Mouse (Mus musculus) MEL (cell line): ENCODE results near the gene Adamts14. TPM values are rescaled to one million over a fixed set of nuclear protein-coding genes. Genes with fewer than 3 reads are reported as not detected.

Source experiments
- DNase-seq: peaks from one replicate; pipeline ENCODE4 v3.0.0; 2011; ENCODE audit warnings: low read depth, low spot score
- H3K27ac ChIP-seq: 2 replicates; pipeline ENCODE4 v1.5.1; 2012; ENCODE audit warnings: low read depth, mild to moderate bottlenecking, control low read depth, low read length, moderate library complexity; ENCODE audit not compliant: control insufficient read depth
- H3K27me3 ChIP-seq, 2 experiments: fragments of 150-350 bp in 1 of 2; sonication (generic) in 1 of 2; 2 replicates each; pipeline ENCODE4 v1.6.1; 2012; ENCODE audit warnings: low read length in 2 of 2, mild to moderate bottlenecking in 2 of 2, improper control_type of control experiment in 1 of 2, moderate library complexity in 1 of 2; ENCODE audit not compliant: insufficient read depth in 2 of 2, control insufficient read depth in 1 of 2
- H3K36me3 ChIP-seq, 2 experiments: 2 replicates each; pipeline ENCODE4 v1.6.1; 2012 to 2014; ENCODE audit warnings: low read length in 2 of 2, improper control_type of control experiment in 1 of 2, inconsistent platforms in 1 of 2, mild to moderate bottlenecking in 1 of 2; ENCODE audit not compliant: insufficient read depth in 2 of 2, control insufficient read depth in 1 of 2
- H3K4me1 ChIP-seq, 2 experiments: fragments of 150-350 bp in 1 of 2; sonication (generic) in 1 of 2; 2 replicates each; pipeline ENCODE4 v1.6.1; 2012; ENCODE audit warnings: low read length in 2 of 2, improper control_type of control experiment in 1 of 2, mild to moderate bottlenecking in 1 of 2; ENCODE audit not compliant: insufficient read depth in 2 of 2, control insufficient read depth in 1 of 2
- H3K4me3 ChIP-seq, 2 experiments: fragments of 150-350 bp in 1 of 2; sonication (generic) in 1 of 2; 2 replicates each; pipeline ENCODE4 v1.5.1; 2012; ENCODE audit warnings: low read depth in 2 of 2, low read length in 2 of 2, mild to moderate bottlenecking in 2 of 2, moderate library complexity in 2 of 2, control low read depth in 1 of 2, improper control_type of control experiment in 1 of 2; ENCODE audit not compliant: control insufficient read depth in 1 of 2, insufficient read depth in 1 of 2
- H3K79me2 ChIP-seq: 2 replicates; pipeline ENCODE4 v1.6.1; 2012; ENCODE audit warnings: mild to moderate bottlenecking, low read length, moderate library complexity; ENCODE audit not compliant: control insufficient read depth, poor library complexity, insufficient read depth
- H3K9ac ChIP-seq: 2 replicates; pipeline ENCODE4 v1.6.1; 2012; ENCODE audit warnings: low read depth, mild to moderate bottlenecking, control low read depth, low read length, moderate library complexity; ENCODE audit not compliant: control insufficient read depth, poor library complexity, severe bottlenecking
- H3K9me3 ChIP-seq: fragments of 150-350 bp; sonication (generic); replicated peaks from 2 replicates; pipeline ENCODE4 v1.6.1; 2012; ENCODE audit warnings: mild to moderate bottlenecking, low read length, improper control_type of control experiment, moderate library complexity; ENCODE audit not compliant: insufficient read depth
- BHLHE40 ChIP-seq: IDR thresholded peaks from 2 replicates; pipeline ENCODE4 v1.6.1; 2012; ENCODE audit warnings: low read depth, mild to moderate bottlenecking, inconsistent platforms, low read length, improper control_type of control experiment, borderline replicate concordance
- CHD2 ChIP-seq: IDR thresholded peaks from 2 replicates; pipeline ENCODE4 v1.6.1; 2011; ENCODE audit warnings: low read length, improper control_type of control experiment
- CTCF ChIP-seq, 3 experiments: IDR thresholded peaks in 2 of 3; conservative IDR thresholded peaks in 1 of 3; 2 replicates each; pipeline ENCODE4 v1.5.1; 2011 to 2012; ENCODE audit warnings: low read length in 3 of 3, low read depth in 2 of 3, mild to moderate bottlenecking in 2 of 3, improper control_type of control experiment in 1 of 3, inconsistent platforms in 1 of 3, mixed read lengths in 1 of 3, moderate library complexity in 1 of 3; ENCODE audit not compliant: control insufficient read depth in 1 of 3, insufficient read depth in 1 of 3, poor library complexity in 1 of 3, severe bottlenecking in 1 of 3
- E2F4 ChIP-seq: IDR thresholded peaks from 2 replicates; pipeline ENCODE4 v1.6.1; 2011; ENCODE audit warnings: low read depth, low read length, improper control_type of control experiment, borderline replicate concordance
- ELF1 ChIP-seq: IDR thresholded peaks from 2 replicates; pipeline ENCODE4 v1.6.1; 2014; ENCODE audit warnings: low read depth, mild to moderate bottlenecking, inconsistent platforms, low read length, improper control_type of control experiment, moderate library complexity
- GABPA ChIP-seq: IDR thresholded peaks from 2 replicates; pipeline ENCODE4 v1.6.1; 2012; ENCODE audit warnings: low read depth, mild to moderate bottlenecking, inconsistent platforms, low read length, improper control_type of control experiment, moderate library complexity
- GATA1 ChIP-seq: IDR thresholded peaks from 2 replicates; pipeline ENCODE4 v1.6.1; 2011; ENCODE audit warnings: low read depth, low read length, improper control_type of control experiment
- JUND ChIP-seq: IDR thresholded peaks from 2 replicates; pipeline ENCODE4 v1.6.1; 2011; ENCODE audit warnings: low read depth, mild to moderate bottlenecking, improper control_type of control experiment, low read length
- KAT2A ChIP-seq: conservative IDR thresholded peaks from 2 replicates; pipeline ENCODE4 v1.6.1; 2012; ENCODE audit warnings: low read depth, low read length, improper control_type of control experiment, inconsistent platforms
- MAX ChIP-seq: IDR thresholded peaks from 2 replicates; pipeline ENCODE4 v1.6.1; 2011; ENCODE audit warnings: low read length, improper control_type of control experiment
- MAZ ChIP-seq: IDR thresholded peaks from 2 replicates; pipeline ENCODE4 v1.6.1; 2012; ENCODE audit warnings: low read depth, mild to moderate bottlenecking, inconsistent platforms, low read length, improper control_type of control experiment
- MEF2A ChIP-seq: IDR thresholded peaks from 2 replicates; pipeline ENCODE4 v1.6.1; 2014; ENCODE audit warnings: low read depth, mild to moderate bottlenecking, inconsistent platforms, low read length, improper control_type of control experiment; ENCODE audit not compliant: poor library complexity, insufficient replicate concordance, severe bottlenecking; ENCODE audit errors: extremely low read depth
- MYC ChIP-seq: IDR thresholded peaks from 2 replicates; pipeline ENCODE4 v1.6.1; 2011; ENCODE audit warnings: low read depth, mild to moderate bottlenecking, low read length, improper control_type of control experiment, moderate library complexity
- POLR2A ChIP-seq, 2 experiments: IDR thresholded peaks; 2 replicates each; pipeline ENCODE4 v1.6.1; 2011 to 2012; ENCODE audit warnings: low read length in 2 of 2, mild to moderate bottlenecking in 2 of 2, control low read depth in 1 of 2, improper control_type of control experiment in 1 of 2, low read depth in 1 of 2, moderate library complexity in 1 of 2; ENCODE audit not compliant: control insufficient read depth in 1 of 2, insufficient read depth in 1 of 2, poor library complexity in 1 of 2
- RCOR1 ChIP-seq: IDR thresholded peaks from 2 replicates; pipeline ENCODE4 v1.6.1; 2012; ENCODE audit warnings: low read depth, mild to moderate bottlenecking, inconsistent platforms, low read length, improper control_type of control experiment
- SMC3 ChIP-seq: IDR thresholded peaks from 2 replicates; pipeline ENCODE4 v1.6.1; 2011; ENCODE audit warnings: low read depth, low read length, improper control_type of control experiment
- TCF12 ChIP-seq: IDR thresholded peaks from 2 replicates; pipeline ENCODE4 v1.6.1; 2014; ENCODE audit warnings: low read depth, mild to moderate bottlenecking, inconsistent platforms, low read length, improper control_type of control experiment, moderate library complexity
- USF1 ChIP-seq: IDR thresholded peaks from 2 replicates; pipeline ENCODE4 v1.6.1; 2014; ENCODE audit warnings: low read depth, mild to moderate bottlenecking, inconsistent platforms, low read length, improper control_type of control experiment, moderate library complexity
- ZMIZ1 ChIP-seq: IDR thresholded peaks from 2 replicates; pipeline ENCODE4 v1.6.1; 2012; ENCODE audit warnings: low read depth, mild to moderate bottlenecking, inconsistent platforms, low read length, improper control_type of control experiment, moderate library complexity
- polyA plus RNA-seq, 2 experiments: library from polyadenylated mRNA; stranded (reverse) in 1 of 2; unstranded in 1 of 2; fragments of >175 nt in 1 of 2; fragments of >200 nt in 1 of 2; gene quantifications; 2 replicates each; pipeline versions ENCODE4 v1.2.1 to v1.2.4; 2012; ENCODE audit warnings: low replicate concordance in 2 of 2, low read depth in 1 of 2; ENCODE audit not compliant: insufficient read length in 2 of 2, insufficient read depth in 1 of 2, missing spikeins in 1 of 2
- total RNA-seq: library from RNA; depleted of rRNA; stranded (reverse); fragments of 300-350 nt; gene quantifications from 2 replicates; pipeline ENCODE4 v1.2.3, GENCODE M21; 2012

The Adamts14 gene
- total and polyA plus RNA-seq, 3 experiments: not detected

DNA sequence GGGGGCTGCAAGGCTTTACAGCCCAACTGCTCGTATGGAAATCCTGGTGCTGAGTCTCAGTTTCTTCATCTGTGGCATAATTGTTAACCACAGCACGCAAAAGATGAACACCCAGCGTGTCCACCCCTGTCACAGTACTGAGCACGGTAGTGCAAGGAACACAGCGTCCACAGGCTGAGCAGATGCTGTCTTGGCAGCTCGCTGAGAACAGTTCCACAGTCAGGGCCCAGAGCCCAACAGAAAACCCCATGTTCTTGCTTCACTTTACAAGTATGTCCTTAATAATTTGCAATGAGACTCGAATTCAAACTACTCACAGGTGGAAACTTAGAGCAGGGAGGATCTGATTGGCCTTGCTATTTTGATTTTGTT lies 592 bp upstream of the Adamts14 start:
- Histone ChIP-seq H3K4me3 (no peak overlapping the region), H3K4me1 (no peaks in the 10 kb centered on the region), H3K79me2 (no peaks in the 10 kb centered on the region), H3K36me3 (no peaks in the 10 kb centered on the region), H3K27ac (no peak overlapping the region), H3K9me3 (no peaks in the 10 kb centered on the region), H3K27me3 (peaks cover 0 to 2% of the 10 kb centered on the region in 2 experiments; a peak in 2 of 4 replicates), H3K9ac (no peak overlapping the region)
- no peak for DNase-seq
- no peak for TF ChIP-seq MAX

DNA sequence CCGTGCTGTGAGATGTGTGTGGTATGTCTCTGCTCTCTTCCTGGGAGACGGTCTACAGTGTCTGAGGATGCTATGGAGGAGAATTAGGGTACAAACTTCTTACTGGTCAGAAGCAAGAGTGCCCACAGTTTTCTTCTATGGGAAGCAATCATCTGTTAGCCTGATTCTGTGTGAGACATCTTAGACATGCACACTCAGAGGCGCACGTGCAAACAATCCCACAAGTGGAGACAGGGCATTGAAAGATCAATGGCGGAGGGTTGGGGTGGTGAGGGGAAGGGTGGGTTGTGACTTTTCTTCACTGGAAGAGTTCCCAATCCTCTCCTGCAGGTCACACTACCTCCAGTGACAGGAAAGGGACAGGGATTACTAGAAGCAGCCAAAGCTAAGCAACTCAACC lies 607 bp downstream of the Adamts14 start:
- Histone ChIP-seq H3K9ac (no peak overlapping the region), H3K36me3 (no peaks in the 10 kb centered on the region), H3K4me1 (no peaks in the 10 kb centered on the region), H3K27ac (no peak overlapping the region), H3K79me2 (no peaks in the 10 kb centered on the region), H3K27me3 (no peaks in the 10 kb centered on the region), H3K4me3 (no peak overlapping the region), H3K9me3 (no peaks in the 10 kb centered on the region)
- TF ChIP-seq SMC3 (no peak), BHLHE40 (no peak), TCF12 (no peak), RCOR1 (no peak), MYC (no peak), GATA1 (no peak), ZMIZ1 (no peak), ELF1 (no peak), MAZ (no peak), USF1 (no peak), CHD2 (no peak), E2F4 (no peak), POLR2A (IDR thresholded peaks at IDR 0.05; ENCODE audit: control insufficient read depth in 1 of 2, insufficient read depth in 1 of 2, low read depth in 1 of 2, low read length in 2 of 2, poor library complexity in 1 of 2) (no peak), GABPA (no peak), CTCF (IDR thresholded peaks at IDR 0.05 in 2 of 3, conservative IDR thresholded peaks at IDR 0.05 in 1 of 3; ENCODE audit: control insufficient read depth in 1 of 3, insufficient read depth in 1 of 3, low read depth in 2 of 3, low read length in 3 of 3, poor library complexity in 1 of 3, severe bottlenecking in 1 of 3) (no peak), JUND (no peak), MEF2A (no peak), KAT2A (no peak)
- DNase-seq: no peak
